Mouse (Mus musculus) midbrain, embryonic 13.5 days (tissue): Measurements from ENCODE around the gene Fmnl1. TPM values are rescaled to one million over a fixed set of nuclear protein-coding genes. Genes with fewer than 3 reads are reported as not detected.

Experiments used
- ATAC-seq: fragments of 200-750 bp; cut with Nextera tagmentation; 2 replicates; pipeline ENCODE4 v1.8.0; 2017; ENCODE audit warnings: mild to moderate bottlenecking, moderate TSS enrichment, moderate library complexity
- H3K27ac ChIP-seq: fragments of 300-500 bp; sonication (generic); 2 replicates; pipeline ENCODE4 v1.5.1; 2015; ENCODE audit warnings: inconsistent platforms, mild to moderate bottlenecking, moderate library complexity
- H3K27me3 ChIP-seq: fragments of 300-500 bp; sonication (generic); 2 replicates; pipeline ENCODE4 v1.6.1; 2015; ENCODE audit warnings: mild to moderate bottlenecking, inconsistent platforms
- H3K36me3 ChIP-seq: fragments of 300-500 bp; sonication (generic); 2 replicates; pipeline ENCODE4 v1.6.1; 2015; ENCODE audit warnings: mild to moderate bottlenecking, inconsistent platforms
- H3K4me1 ChIP-seq: fragments of 300-500 bp; sonication (generic); replicated peaks from 2 replicates; pipeline ENCODE4 v1.6.1; 2015; ENCODE audit warnings: inconsistent platforms
- H3K4me2 ChIP-seq: fragments of 300-500 bp; sonication (generic); replicated peaks from 2 replicates; pipeline ENCODE4 v1.6.1; 2015; ENCODE audit warnings: moderate library complexity, mild to moderate bottlenecking, inconsistent platforms
- H3K4me3 ChIP-seq: fragments of 300-500 bp; sonication (generic); replicated peaks from 2 replicates; pipeline ENCODE4 v1.5.1; 2015; ENCODE audit warnings: mild to moderate bottlenecking, inconsistent platforms
- H3K9ac ChIP-seq: fragments of 300-500 bp; sonication (generic); replicated peaks from 2 replicates; pipeline ENCODE4 v1.6.1; 2015; ENCODE audit warnings: mild to moderate bottlenecking, inconsistent platforms
- H3K9me3 ChIP-seq: fragments of 300-500 bp; sonication (generic); 2 replicates; pipeline ENCODE4 v1.6.1; 2016; ENCODE audit warnings: mild to moderate bottlenecking, inconsistent platforms
- WGBS: fragments of 180-500 bp; shearing (Covaris S2); methylation state at CpG from one replicate; pipeline ENCODE4 v1.1.7; 2015; 5-methylcytosine and 5-hydroxymethylcytosine counted together
- polyA plus RNA-seq: library from polyadenylated mRNA; unstranded; fragments of >200 nt; fragmentation: Nextera tagmentation; extraction: Ambion mirVana; gene quantifications from 2 replicates; pipeline ENCODE4 v1.2.1, GENCODE M21; 2015

Gene Fmnl1
- polyA plus RNA-seq, 1 experiment from 2014 or later, result 3.7 TPM

DNA sequence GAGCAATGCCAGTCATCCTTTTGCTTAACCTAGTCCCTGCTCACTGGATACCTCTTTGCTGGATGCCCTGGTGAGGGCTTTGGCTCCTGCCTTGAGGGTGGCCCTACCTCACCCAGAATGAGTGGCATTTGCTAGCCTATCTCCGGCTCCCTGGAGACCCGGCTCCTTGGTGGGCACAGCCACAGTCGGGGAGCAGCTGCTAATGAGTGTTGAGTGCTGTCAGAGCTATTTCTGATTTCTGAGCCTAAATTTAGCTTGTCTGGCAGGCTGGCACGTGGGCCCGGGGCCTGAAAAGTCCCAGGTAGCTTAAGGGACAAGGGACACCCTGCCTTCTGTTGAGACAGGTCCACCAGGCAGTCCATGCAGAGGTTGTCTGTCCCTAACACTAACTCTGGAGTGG lies 6.3 kb downstream of the Fmnl1 start:
- 80% methylated on average over 5 of the region's 5 CpGs for WGBS
- no peaks in the 10 kb centered on the region for H3K9me3 ChIP-seq
- no peak overlapping the region for H3K27ac ChIP-seq
- H3K36me3 ChIP-seq, result no peaks in the 10 kb centered on the region
- H3K4me2 ChIP-seq, result no peak overlapping the region
- no peak overlapping the region for H3K4me3 ChIP-seq
- H3K4me1 ChIP-seq, result peaks cover 12% of the 10 kb centered on the region; the same call in 1 of the 2 replicates
- no peak overlapping the region for H3K9ac ChIP-seq
- peaks cover 21% of the 10 kb centered on the region for H3K27me3 ChIP-seq
- no peak for ATAC-seq

DNA sequence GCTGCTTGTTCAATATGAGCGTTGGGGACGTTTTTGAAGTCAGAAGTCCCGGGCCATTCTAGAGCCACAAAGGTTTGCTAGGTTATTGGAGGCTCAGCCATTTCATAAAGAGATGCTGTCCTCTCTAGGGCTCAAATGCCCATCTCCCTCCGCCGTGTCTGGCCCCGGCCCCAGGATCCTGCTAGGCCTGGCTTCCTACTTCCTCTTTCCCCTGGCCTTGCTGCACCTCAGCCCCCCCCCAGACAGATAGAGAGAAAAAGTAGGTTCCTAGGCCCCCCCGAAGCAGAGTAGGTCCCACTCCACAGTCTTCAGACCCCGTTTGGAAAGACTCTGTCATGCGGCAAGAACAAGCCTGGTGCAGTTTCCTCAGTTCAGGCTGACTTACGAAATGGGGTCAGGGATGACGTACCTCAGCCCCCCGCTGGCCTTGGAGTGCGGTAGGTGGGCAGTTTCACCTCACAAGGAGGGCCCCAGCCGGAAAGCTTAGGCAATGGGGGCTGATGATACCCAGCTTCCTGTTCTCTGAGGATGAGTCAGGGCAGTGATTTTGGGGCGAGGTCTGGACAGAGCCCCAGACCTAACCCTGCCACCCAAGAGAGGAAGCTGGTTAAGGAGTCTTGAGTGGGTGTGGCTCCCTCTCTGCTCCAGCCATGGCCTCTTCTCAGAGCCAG lies 7.0 kb downstream of the Fmnl1 start:
- WGBS, result 84% methylated on average over 15 of the region's 15 CpGs
- H3K27ac ChIP-seq, result no peak overlapping the region
- no peaks in the 10 kb centered on the region for H3K9me3 ChIP-seq
- no peak overlapping the region for H3K4me2 ChIP-seq
- ATAC-seq, result no peak
- H3K36me3 ChIP-seq, result no peaks in the 10 kb centered on the region
- no peak overlapping the region for H3K9ac ChIP-seq
- H3K27me3 ChIP-seq, result peaks cover 17% of the 10 kb centered on the region
- H3K4me3 ChIP-seq, result no peak overlapping the region
- H3K4me1 ChIP-seq, result 0 out of 2 replicates have a peak, but pooled peaks cover 6% of the 10 kb centered on the region

DNA sequence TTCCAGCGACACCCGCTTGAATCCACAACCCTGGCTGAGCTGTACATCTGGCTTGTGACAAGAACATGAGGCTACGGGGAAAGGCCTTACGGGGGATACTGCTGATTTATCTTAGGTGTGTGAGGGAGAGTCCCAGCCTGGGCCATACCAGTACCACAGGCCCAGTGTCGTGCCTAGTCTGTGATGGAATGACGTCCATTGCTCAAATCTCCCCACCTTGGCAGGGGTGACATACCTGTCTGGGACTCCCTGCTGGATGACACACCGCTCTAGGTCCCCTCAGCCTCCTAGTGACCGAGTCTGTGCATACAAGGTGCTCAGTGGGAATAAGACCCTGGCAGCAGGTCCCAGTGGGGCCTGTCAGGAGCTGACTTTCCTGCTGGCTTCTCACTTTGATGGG lies 7.8 kb downstream of the Fmnl1 start:
- Histone ChIP-seq H3K4me1 (0 out of 2 replicates have a peak, but pooled peaks cover 6% of the 10 kb centered on the region), H3K9me3 (no peaks in the 10 kb centered on the region), H3K27ac (no peak overlapping the region), H3K9ac (no peak overlapping the region), H3K4me3 (no peak overlapping the region), H3K36me3 (no peaks in the 10 kb centered on the region), H3K4me2 (no peak overlapping the region), H3K27me3 (peaks cover 9% of the 10 kb centered on the region)
- no peak for ATAC-seq
- 86% methylated on average over 8 of the region's 8 CpGs for WGBS

DNA sequence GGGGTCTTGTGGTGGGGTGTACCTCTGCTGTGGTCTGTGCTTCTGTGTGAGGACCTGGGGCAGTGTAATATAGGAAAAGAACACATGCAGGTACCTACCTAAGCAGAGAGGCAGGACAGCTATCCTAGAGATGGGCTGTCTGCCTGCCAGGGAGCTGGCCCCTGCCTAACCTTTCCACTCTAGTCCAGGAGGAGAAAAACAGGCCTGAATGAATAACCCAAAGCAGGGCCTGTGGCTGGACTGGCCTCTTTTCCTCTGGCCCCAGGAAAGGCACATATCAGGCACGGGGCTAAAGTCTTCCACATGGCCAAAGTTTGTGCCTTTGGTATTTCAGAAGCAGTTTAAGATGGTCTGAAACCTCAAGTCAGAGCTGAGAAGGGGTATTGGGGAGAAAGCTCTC lies 9.5 kb downstream of the Fmnl1 start:
- no peaks in the 10 kb centered on the region for H3K36me3 ChIP-seq
- H3K9me3 ChIP-seq, result no peaks in the 10 kb centered on the region
- ATAC-seq, result no peak
- H3K4me2 ChIP-seq, result no peak overlapping the region
- no peak overlapping the region for H3K4me3 ChIP-seq
- H3K27me3 ChIP-seq, result peaks cover 3% of the 10 kb centered on the region
- no peak overlapping the region for H3K27ac ChIP-seq
- H3K9ac ChIP-seq, result no peak overlapping the region
- no peaks in the 10 kb centered on the region for H3K4me1 ChIP-seq
- 50% methylated on average over 1 of the region's 1 CpGs for WGBS

DNA sequence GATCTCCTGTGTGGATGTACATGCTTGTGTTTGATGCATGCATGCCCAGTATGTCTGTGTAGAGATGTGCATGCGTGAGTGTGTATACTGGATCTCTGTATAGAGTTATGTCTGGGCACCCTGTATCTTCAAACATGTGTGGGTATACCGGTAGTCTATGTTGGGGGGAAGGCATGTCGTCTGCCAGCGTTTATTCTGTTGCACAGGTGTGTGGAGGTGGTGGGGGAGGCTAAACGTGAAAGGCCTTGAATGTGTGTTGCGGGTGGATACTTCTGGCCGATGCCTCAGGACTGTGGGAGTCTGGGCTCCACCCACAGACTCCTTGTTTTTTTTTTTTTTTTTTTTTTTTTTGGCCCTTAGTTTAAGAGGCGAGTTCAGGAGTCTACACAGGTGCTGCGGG lies 10.4 kb downstream of the Fmnl1 start:
- H3K9ac ChIP-seq, result no peak overlapping the region
- H3K4me3 ChIP-seq, result no peak overlapping the region
- H3K4me2 ChIP-seq, result no peak overlapping the region
- peaks cover 6% of the 10 kb centered on the region for H3K27me3 ChIP-seq
- no peaks in the 10 kb centered on the region for H3K36me3 ChIP-seq
- no peak for ATAC-seq
- H3K9me3 ChIP-seq, result no peaks in the 10 kb centered on the region
- H3K27ac ChIP-seq, result no peak overlapping the region
- WGBS, result 83% methylated on average over 9 of the region's 9 CpGs
- no peaks in the 10 kb centered on the region for H3K4me1 ChIP-seq

DNA sequence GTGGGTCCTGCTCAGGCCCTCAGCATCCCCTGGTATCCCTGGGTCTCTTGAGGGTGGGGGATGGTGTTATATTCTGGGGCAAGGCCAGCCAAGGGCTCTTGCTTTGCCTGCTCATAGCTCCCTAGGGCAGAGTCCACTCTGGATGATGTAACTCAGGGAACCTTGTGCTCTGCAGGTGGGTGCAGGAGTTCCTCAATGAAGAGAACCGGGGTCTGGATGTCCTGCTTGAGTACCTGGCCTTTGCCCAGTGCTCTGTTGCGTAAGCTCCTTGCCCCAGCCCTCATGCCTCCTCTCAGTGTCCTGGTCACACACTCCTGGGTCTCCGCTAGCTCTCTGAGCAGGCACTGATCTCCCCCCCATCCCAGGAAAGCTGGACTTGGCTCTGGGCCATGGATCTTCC lies 11.0 kb downstream of the Fmnl1 start:
- H3K4me3 ChIP-seq, result no peak overlapping the region

DNA sequence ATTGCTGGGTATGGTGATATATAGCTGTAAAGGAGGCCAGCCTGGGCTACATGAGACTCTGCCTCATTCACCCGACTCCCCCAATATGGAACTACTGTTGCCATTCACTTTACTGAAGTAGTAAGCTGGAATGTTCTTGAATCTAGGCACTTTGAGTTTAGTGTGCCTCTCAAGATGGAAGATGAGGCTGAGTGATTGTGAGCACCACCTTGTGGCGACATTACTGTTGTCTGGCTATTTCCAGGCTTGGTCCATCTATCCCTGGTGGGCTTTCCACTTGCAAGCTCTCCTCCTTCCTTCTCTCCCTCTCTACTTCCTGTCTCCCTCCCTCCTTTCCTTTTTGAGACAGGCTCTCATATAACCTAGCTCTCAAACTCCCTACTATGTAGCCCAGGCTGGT lies 14.0 kb downstream of the Fmnl1 start:
- no peaks in the 10 kb centered on the region for H3K4me1 ChIP-seq
- WGBS, result 40% methylated on average over 2 of the region's 2 CpGs
- no peak for ATAC-seq
- no peaks in the 10 kb centered on the region for H3K9me3 ChIP-seq
- H3K4me3 ChIP-seq, result no peak overlapping the region
- H3K27me3 ChIP-seq, result peaks cover 16% of the 10 kb centered on the region
- H3K9ac ChIP-seq, result no peak overlapping the region
- H3K4me2 ChIP-seq, result no peak overlapping the region
- H3K27ac ChIP-seq, result no peak overlapping the region
- no peaks in the 10 kb centered on the region for H3K36me3 ChIP-seq

More for the DNA sequence above, 11.0 kb downstream of the Fmnl1 start:
- ATAC-seq, result no peak
- H3K36me3 ChIP-seq, result no peaks in the 10 kb centered on the region
- 80% methylated on average over 3 of the region's 3 CpGs for WGBS
- no peak overlapping the region for H3K9ac ChIP-seq
- no peaks in the 10 kb centered on the region for H3K4me1 ChIP-seq
- no peaks in the 10 kb centered on the region for H3K9me3 ChIP-seq
- no peak overlapping the region for H3K4me2 ChIP-seq
- H3K27me3 ChIP-seq, result peaks cover 6% of the 10 kb centered on the region
- H3K27ac ChIP-seq, result no peak overlapping the region

DNA sequence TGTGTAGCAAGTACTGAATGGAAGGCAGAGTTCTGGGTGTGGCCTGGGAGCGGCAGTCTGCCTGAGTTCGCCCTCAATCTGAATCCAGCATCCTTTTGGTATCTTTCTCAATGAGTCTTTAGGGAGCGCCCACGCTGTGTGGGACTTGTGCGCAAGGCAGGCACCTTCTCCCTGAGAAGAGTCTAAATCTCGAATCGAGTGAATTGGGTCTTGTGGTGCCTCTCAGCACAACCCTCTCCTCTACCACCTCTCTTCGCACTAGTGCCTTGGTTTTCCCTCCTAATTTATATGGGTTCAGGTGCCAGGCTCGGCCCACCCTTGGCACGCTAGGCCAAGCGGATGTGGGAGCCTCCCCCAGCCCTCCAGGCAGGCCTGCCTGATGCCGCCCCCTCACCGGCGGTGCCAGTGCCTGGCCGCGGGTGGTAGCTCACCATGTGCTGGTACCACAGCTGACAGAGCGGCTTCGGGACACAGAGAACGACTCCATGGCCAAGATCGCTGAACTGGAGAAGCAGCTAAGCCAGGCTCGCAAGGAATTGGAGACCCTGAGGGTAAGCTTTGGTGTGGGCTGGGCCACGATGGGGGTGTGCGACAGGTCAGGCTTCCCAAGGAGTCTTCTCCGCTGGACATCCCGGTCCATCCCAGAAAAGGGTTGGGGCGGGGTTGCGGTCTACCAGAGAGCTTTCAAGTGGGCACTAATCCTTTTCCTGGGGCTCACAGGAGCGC lies 21.5 kb downstream of the Fmnl1 start:
- Histone ChIP-seq H3K27ac (no peak overlapping the region), H3K9ac (peak overlapping the region; percentile 40; the same call in 1 of the 2 replicates), H3K36me3 (peaks cover 12% of the 10 kb centered on the region; the same call in 1 of the 2 replicates), H3K4me3 (peak overlapping the region; percentile 28), H3K4me2 (peak overlapping the region; percentile 54), H3K27me3 (peaks cover 85% of the 10 kb centered on the region), H3K4me1 (peaks cover 13% of the 10 kb centered on the region), H3K9me3 (no peaks in the 10 kb centered on the region)
- ATAC-seq, result peak; percentile 51
- 15% methylated on average over 28 of the region's 28 CpGs for whole genome bisulfite sequencing

DNA sequence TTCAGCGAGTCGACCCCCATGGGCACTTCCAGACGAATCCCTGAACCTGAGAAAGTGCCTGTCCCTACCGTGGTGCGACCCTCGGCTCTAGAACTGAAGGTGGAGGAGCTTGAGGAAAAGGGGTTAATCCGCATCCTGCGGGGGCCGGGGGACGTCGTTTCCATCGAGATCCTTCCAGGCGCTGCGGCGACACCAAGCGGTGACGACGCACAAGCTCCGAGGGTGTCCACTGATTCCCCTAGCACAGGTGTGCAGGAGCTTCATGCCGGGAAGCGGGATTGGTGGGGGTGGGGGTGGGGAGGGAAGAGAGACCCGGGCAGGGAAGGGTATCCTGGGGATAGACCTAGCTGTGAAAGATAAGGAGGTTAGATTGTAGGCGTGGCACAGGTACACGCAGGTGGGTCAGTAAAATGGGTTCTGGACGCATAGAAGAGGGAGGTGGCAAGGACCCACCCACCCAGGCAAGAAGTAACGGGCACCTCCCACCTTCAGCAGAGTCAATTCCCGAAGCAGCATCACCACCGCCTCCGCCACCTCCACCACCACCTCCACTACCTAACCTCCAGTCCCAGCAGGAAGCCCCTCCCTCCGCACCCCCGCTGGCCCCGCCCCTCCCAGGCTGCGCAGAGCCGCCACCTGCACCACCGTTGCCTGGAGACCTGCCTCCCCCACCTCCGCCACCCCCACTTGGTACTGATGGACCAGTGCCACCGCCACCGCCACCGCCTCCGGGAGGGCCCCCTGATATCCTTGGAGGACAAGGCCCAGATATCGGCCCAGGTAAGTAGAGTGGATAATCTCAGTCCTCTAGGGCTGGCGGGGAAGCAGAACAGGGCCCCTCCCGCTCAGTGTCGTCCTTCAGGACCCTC lies 22.3 kb downstream of the Fmnl1 start:
- peak overlapping the region; percentile 54 for H3K4me2 ChIP-seq
- H3K9me3 ChIP-seq, result no peaks in the 10 kb centered on the region
- peaks cover 13% of the 10 kb centered on the region for H3K4me1 ChIP-seq
- peaks cover 12% of the 10 kb centered on the region; the same call in 1 of the 2 replicates for H3K36me3 ChIP-seq
- peak overlapping the region; percentile 40 for H3K9ac ChIP-seq
- H3K4me3 ChIP-seq, result peak overlapping the region; percentile 28
- WGBS, result 4% methylated on average over 44 of the region's 44 CpGs
- no peak overlapping the region for H3K27ac ChIP-seq
- peak; percentile 64 for ATAC-seq
- H3K27me3 ChIP-seq, result peaks cover 93% of the 10 kb centered on the region

DNA sequence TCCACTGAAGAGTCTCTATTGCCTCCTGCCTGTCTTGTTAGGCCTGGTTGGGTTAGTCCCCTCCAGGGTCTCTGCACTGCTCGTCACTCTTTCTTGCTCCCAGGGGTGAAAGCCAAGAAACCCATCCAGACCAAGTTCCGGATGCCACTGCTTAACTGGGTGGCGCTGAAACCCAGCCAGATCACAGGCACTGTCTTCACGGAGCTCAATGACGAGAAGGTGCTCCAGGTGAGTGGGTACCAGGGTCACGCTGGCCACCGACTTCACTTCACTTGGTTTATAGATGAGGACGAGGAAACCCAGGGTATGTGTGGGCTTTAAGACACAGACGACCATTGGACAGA lies 22.9 kb downstream of the Fmnl1 start:
- WGBS, result 38% methylated on average over 9 of the region's 9 CpGs
- Histone ChIP-seq H3K36me3 (peaks cover 12% of the 10 kb centered on the region; the same call in 1 of the 2 replicates), H3K9me3 (no peaks in the 10 kb centered on the region), H3K27me3 (peaks cover 99% of the 10 kb centered on the region), H3K4me3 (no peak overlapping the region), H3K27ac (no peak overlapping the region), H3K9ac (no peak overlapping the region), H3K4me2 (no peak overlapping the region), H3K4me1 (peaks cover 19% of the 10 kb centered on the region)
- ATAC-seq, result peak; percentile 12; the same call in 1 of the 2 replicates

DNA sequence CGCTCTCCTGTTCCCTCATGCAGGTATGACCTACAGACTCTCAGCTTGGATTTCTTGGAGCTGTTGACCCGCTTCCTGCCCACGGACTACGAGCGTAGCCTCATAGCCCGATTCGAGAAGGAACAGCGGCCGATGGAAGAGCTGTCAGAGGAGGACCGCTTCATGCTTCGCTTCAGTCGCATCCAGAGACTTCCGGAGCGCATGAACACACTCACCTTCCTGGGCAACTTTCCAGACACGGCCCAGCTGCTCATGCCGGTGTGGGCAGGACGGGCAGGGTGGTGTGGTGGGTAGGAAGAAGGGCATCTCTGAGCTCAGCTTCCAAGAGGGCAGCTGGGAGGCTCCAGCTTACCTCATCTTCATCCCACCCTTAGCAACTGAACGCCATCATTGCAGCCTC lies 24.3 kb downstream of the Fmnl1 start:
- Histone ChIP-seq H3K27me3 (peaks cover 100% of the 10 kb centered on the region), H3K9ac (no peak overlapping the region), H3K27ac (no peak overlapping the region), H3K4me1 (peaks cover 29% of the 10 kb centered on the region), H3K36me3 (peaks cover 12% of the 10 kb centered on the region; the same call in 1 of the 2 replicates), H3K4me2 (no peak overlapping the region), H3K4me3 (no peak overlapping the region), H3K9me3 (no peaks in the 10 kb centered on the region)
- no peak for ATAC-seq
- WGBS, result 93% methylated on average over 18 of the region's 18 CpGs

DNA sequence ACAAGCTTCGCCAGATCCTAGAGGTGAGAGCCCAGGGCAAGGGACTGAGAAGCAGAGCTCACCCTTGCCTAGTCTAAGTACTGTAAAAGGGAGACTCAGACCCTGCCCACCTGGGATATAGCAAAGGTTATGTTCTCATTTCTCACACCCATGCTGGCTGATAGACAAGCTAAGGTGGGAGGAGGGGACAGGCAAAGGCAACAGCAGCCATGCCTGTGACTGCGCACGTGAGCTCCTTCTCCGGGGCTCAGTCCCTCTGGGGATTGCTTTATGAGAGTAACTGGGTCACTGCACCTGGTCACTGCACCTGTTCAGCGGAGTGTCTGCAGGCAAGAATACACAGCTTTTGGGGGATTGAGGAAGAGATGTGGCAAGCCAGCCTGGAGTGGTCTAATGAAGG lies 24.7 kb downstream of the Fmnl1 start:
- Histone ChIP-seq H3K27ac (no peak overlapping the region), H3K4me1 (peaks cover 29% of the 10 kb centered on the region), H3K4me2 (no peak overlapping the region), H3K27me3 (peaks cover 100% of the 10 kb centered on the region), H3K36me3 (peaks cover 12% of the 10 kb centered on the region; the same call in 1 of the 2 replicates), H3K9me3 (no peaks in the 10 kb centered on the region), H3K4me3 (no peak overlapping the region), H3K9ac (no peak overlapping the region)
- WGBS, result 88% methylated on average over 5 of the region's 5 CpGs
- no peak for ATAC-seq
